Mouse (Mus musculus) granulocyte monocyte progenitor cell, adult 5-6 weeks (primary cell): ENCODE results near the gene Slc2a9. TPM values are rescaled to one million over a fixed set of nuclear protein-coding genes. Genes with fewer than 3 reads are reported as not detected.

Experiments used
- ATAC-seq: replicated peaks from 2 replicates; pipeline ENCODE4 v1.8.0; 2016; ENCODE audit warnings: mild to moderate bottlenecking, moderate TSS enrichment, inconsistent platforms; ENCODE audit not compliant: poor library complexity, severe bottlenecking
- total RNA-seq, 2 experiments: library from RNA; stranded (forward) in 1 of 2; stranded (reverse) in 1 of 2; fragments of 200-712, 200-1000 nt in 1 of 2; fragments of >200 nt in 1 of 2; fragmentation: Nextera tagmentation in 1 of 2; gene quantifications; 2 replicates each; pipeline ENCODE4 v1.2.3; 2014 to 2017

Gene Slc2a9
- total RNA-seq, 2 experiments from 2014 or later: 8.4 to 13.6 TPM

DNA sequence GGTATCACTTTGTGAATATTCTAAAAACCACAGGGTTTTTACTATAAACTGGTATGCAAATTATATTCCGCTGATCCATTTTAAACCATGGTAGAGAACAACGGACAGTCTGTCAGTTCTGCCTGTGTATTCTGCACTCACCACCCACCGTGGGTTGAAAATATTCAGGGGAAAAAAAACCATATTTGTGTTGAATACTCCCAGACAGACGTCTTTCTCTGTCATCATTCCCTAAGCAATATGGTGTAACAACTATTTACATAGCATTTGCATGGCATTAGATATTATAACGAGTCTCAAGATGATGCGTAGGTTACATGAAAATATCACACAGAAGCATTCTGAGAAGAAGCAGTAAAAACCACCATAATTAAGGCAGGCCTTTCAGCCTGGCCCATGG, 84.1 kb downstream of the Slc2a9 start:
- ATAC-seq: no peak

DNA sequence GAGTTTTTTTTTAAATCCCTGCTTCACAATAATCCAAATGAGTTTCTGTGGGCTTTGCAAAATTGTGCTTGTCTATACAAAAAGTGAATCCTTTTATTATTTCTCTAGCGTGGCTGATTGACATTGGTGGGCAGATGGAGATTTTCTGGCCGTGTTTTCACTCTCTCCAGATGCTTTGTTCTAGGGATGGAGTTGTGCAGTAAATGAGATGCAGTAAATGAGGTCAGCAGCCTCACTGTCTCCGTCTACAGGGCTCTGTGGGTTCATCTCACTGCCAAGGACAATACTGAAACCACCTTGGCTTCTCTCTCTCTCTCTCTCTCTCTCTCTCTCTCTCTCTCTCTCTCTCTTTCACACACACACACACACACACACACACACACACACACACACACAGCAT, 99.3 kb downstream of the Slc2a9 start:
- ATAC-seq: no peak

DNA sequence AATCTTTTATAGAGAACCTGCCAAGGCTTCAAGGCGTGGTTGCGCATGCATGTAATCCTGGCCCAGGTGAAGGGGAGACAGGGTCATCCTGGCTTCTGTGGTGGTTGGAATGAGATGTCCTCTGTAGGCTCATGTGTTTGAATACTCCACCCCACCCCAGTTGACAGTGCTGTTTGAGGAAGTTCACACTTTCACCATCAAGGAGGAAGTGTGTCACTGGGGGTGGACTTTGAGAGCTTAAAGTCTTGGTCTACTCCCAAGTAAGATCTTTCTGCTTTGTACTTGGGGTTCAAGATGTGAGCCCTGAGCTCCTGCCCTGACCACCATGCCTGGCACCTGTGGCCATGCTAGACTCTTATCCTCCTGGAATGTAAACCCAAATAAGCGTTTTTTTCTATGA, 100.7 kb downstream of the Slc2a9 start:
- ATAC-seq: peak; percentile 97

DNA sequence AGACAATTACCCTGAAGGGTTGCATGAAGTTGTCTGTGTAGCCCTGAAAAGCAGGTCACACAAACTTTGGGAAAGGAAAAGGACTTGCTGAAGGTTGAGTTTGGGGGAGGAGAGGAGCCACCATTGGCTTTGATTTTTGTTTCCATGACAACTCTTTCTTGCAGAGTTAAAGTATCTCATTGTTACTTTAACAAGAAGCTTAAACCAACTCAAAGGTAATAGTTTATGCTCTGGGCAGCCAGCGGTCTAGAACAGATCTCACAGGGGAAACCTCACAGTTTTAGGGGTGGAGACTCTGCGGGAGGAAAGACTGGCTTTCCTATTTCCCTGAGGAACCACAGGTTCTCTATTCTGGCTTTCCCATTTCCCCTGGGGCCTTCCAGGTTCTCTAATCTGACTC, 114.1 kb downstream of the Slc2a9 start:
- ATAC-seq: no peak

DNA sequence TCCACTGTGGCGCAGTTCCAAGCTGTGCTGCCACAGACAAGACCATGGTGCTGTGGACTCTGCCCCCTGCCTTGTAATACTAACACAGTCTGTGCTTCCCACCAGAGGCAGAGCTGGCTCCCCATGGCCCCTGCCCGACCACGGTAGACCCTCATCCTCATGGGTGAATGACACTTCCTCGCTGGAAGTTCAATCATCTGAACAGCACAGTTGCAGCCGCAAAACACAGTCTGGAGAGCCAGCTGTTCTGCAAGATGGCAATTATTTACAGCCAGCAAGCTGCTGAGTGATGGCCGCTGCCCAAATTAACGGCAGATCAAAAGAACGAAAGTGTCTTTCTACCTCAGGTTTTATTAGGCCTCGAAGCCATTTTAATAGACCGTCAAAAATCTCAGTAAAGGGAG, 114.5 kb downstream of the Slc2a9 start:
- no peak for ATAC-seq

DNA sequence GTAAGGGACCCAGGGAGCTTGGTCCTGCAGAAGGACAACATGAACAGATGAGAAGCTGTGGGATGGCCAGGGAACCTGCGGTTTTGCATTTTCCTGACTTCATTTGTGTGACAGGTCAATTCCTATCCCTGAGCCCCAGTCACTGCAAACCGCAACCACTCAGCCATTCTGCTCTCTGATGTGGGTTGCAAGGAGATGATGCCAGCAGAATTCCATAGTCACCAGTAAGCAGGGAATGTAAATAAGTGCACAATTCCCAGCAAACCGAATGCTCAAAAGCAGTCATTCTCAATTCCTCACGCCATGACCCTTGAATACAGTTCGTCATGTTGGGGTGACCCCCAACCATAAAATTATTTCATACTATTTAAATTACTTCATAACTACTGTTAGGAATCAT, 123.0 kb downstream of the Slc2a9 start:
- ATAC-seq: no peak

DNA sequence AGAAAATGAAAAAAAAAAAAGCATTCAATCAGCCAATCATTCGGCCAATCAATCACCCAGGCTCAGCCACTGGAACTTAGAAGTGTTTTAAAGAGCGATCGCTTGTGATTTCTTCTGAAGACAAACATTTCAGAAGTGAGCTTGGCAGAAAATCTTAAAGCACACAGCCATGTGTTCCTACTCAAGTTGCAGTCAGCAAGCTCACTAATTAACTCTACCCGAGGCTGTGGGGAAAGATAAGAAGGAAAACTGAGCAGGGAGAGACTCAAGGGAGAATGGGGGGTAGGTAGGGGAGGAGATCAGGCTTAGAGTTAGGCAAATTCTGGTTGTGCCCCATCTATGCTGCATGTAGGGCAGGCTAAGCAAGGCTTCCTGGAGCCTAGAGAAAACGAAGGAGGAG, 130.6 kb downstream of the Slc2a9 start:
- ATAC-seq: no peak

DNA sequence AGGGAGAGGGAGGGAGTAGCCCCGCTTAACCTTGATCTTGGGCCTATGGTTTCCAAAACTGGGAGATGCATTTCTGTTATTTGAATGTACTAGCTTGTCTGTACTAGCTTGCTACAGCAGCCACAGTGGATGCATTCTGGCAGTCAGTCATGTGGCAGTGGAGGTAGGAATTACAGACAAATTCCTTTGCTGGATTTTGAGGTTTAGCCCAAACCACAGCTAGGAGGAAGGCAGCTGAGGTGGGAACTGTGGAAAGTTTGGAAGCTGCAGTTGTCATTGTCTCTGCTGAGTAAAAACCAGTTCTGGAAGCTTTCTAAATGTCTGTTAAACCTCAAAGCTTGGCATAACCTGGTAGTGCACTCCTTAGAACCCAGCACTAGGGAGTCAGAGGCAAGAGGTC, 131.6 kb downstream of the Slc2a9 start:
- ATAC-seq: no peak

DNA sequence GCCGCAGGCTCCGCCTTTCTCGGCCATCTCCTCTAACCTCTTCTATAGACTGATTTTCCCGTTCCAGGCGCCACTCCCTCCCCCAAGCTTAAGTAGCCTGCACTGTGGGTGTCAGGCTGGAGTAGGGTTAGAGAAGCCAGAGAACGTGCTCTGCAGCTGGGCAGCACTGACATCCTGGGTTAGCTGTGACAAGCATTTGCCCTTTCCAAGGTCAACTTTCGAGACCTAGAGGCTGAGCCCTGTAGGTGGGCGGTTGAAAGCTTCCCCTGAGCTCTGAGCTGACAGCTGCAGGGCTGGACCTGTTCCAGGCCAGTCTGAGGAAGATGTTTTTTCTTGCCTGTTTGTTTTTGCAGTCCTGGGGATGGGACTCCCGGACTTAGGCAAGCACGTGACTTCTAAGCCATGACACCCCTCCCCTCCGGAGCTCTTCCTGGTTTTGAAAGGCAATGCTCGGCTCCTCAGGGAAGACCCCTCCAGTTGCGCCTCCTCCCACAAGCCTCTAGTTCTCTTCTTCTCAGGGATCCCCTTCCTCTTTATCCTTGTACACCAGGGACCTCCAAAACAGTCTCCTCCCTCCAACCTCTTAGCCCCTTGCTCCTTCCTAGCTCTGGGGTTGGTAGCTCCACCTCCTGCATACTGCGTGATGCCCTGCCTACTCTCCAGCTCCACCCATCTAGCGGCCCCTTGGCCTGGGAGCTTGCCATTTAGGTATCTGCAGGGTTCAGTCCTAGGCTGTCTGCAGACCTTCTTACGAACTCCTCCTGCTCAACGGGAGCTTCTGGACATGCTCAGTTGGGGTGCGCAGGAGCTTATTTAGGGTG, 136.1 kb downstream of the Slc2a9 start:
- peak; percentile 80 for ATAC-seq

DNA sequence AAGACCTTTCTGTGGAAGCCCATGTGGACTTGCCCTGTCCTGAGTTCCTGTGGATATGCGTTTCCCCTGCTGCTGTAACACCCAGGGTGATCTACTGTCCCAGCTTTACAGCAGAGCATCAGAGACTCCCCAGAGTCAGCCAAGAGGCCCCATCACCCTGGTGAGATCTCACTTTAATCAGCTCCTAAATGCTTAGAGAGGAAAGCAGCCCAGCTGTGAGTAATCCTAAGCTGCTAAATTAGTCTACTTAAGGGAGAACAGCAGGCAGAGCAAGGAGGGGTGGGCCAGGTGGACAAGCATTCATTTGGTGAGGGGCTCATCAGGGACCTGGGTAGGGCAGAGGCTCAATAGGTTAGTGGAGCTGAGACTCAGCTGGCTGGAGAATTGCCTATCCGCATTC, 137.4 kb downstream of the Slc2a9 start:
- no peak for ATAC-seq

DNA sequence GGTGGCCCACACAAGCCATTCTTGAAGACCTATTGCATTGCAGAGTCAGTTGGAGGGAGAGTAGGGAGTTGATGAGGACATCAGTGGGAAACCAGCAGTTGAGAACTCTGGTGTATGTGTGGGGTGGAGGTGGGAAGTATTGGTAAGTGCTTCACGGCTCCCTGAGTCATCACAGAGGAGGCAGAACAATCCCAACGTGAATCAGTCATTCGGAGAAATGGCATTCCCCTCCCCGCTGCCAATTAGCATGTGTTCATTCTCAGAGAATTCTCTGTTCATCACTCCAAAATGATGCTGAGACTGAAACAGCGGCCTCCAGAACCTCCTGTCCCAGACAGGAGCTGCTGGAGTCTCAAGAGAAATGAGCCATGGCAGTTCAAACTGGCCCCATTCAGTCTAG, 138.5 kb downstream of the Slc2a9 start:
- no peak for ATAC-seq

DNA sequence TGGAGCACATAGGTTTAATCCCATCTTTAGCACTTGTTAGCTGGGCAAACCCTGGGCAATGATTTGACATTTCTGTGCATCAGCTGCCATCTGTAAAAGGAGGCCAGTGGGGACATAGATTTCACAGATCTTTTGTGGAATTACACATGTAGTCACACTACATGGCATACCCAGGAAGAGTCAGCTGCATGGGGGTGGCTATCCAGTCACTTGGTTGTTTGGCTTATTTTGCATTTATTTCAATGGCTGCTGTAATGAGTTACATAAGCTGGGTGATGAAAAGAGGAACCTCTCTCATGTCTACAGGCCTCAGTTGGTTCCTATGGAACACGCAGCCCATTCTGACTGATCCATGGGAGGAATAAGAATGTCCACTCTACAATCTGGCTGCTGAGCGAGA, 143.2 kb downstream of the Slc2a9 start:
- ATAC-seq: no peak

DNA sequence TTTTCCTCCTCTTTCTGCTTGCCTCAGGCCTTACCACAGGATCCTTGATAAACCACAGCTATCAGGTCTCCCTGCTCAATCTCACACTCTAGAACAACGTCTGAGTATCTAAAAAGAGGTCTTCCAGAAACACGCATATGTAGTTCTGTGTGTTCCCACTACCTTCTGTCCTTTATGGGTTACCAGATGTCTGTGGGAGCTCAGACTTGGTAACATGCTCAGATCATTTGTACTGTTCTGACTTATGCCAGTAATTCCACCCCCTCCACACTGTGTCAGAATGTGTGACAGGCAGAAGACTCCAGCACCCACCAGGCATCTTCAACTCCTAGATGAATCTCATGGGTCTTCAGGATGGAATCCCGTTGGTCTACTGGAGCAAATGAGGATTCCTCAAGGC, 146.0 kb downstream of the Slc2a9 start:
- ATAC-seq: no peak

DNA sequence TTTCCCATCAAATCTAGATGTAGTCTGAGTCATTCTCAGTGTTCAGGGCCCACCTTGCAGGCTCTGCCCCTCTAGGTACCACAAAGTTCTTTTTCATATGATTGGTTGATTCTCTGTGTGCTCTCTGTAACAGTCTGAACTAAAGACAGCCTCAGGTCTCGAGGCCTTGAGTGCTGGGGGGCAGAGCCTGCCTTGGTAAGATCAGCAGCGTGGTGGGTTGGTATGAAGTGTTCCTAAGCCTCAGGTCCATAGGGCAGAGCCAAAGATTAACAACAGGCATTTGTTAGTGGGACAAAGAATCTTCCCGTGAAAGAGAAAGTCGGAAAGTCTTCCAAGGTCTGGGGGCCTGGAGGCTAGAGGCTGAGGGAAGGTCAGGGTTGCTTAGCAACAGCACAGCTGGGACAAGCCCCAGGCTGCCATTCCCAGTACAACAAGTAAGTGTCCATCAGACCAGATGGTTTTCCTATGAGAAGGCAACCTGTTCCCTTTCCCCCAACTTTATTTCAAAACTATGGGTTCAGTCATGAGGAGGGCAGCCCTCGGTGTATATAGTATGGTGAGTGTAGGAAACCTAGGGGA, 152.5 kb downstream of the Slc2a9 start:
- ATAC-seq: no peak

DNA sequence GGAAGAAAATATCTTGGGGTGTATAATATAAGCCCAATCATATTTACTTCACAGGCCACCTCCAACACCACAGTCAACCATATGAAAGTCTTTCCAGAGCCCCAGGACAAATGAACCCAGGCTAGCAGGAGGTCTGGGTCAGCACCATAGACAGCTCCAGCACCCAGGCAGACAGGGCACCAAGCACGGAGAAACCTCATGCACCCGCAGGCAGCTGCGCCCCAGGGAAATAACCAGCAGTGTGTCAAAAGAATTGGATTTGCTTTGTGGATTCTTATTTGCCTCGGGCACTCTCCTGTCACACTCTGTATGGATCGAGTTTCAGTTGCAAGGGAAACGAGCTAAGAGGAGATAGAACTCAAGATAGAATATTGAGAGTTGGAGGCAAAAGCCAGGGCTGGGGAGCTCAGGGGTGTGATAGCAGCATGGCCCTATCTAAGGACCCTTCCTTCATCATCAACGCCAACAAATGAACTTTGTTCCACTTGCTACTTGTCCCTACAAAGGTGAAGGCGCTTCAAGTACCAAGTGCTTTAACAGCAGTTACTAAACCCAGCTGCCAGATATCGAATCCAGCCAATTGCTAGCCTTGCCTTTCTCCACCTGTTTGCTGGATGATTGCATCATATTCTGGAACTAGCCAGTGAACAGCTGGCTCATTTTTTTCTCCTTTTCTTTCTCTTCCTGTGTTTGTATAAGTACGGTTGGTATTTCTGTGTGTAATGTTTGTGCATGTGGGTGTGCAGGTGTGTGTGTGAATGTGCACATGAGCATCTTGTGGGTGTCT, 156.1 kb downstream of the Slc2a9 start:
- peak; percentile 42; the same call in 1 of the 2 replicates for ATAC-seq

DNA sequence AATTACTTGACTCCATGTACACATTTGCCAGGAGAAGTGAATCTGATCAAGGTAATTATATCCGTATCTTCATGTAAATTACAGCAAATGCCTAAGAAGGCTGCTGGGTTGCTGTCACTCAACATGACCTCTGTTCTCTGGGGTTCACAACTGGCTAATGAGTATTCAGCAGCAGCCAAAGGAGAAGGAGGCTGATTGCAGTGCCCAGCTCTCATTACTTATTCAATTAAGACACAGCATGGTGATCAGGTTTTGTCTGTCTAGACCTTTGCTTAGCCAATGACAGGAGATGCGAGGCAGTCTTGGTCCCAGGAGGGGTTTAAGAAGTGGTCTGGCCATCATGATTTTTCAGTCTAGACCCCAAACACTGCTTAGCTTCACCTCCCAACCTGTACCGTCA, 159.8 kb downstream of the Slc2a9 start:
- no peak for ATAC-seq

DNA sequence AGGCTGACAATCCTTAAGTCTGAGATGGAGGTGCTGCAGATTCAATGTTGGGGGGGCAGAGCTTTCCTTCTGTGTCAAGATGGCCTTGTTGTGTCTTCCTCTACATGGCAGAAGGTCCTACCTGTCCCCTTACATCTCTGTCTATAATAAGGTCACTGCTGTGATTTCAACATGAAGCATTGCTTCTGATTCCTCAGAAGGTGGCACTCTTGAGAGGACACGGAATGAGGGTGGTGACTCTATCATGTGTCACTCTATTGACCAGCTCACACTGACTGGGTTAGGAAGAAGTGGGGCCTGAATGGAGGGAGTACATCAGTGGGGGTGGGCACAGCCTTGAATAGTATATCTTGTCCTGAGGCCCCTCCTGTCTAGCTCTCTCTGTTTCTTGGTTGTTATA, 168.4 kb downstream of the Slc2a9 start:
- no peak for ATAC-seq

DNA sequence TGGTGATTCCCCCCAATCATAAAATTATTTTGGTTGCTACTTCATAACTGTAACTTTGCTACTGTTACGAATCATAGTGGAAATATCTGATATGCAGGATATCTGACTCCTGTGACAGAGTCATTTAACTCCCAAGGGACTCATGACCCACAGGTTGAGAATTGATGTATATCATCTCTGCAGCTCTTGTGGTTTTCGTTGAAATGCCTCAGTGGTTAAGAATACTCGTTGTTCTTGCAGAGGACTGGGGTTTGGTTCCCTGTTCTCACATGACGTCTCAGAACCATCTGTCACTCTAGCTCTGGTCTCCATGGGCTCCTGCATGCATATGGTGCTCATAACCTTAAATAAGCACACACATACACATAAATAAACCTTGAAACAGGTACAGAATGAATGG, 169.6 kb downstream of the Slc2a9 start:
- no peak for ATAC-seq

DNA sequence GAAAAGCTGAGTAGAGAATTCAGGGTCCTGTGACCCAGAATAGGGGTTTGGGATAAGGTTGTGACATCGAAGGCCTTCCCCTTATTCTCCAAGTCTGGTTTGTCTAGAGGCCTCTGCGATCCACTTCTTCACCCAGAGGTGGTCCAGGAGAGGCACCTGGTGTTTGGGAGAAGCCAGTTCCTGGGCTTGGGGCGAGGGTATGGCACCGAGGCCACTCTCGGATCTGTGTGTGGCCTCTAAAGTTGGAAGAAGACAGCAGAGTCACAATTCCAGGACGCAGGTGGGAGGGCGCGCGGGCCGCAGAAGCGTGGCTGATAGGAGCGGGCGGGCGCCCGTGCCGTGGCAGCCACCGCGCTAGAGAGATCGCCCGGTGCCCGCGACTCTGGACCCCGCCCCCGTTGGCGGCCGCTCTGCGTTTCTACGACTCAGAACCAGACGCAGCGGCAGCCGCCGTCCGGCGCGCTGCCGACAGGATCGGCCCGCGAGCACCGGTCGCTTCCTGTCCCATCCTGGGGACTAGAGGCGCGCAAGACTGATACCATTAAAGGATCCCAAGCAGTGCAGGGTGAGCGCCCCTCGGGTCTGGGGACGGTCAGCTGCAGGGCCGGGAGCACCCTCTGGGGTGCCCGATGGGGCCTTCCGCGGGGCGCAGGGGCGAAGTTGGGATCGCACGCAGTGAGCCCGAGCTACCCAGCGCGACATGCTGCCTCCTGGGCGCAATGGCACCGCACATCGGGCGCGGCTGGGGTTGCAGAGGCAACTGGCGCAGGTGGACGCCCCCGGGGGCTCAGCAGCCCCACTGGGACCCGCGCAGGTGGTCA, 183.8 kb downstream of the Slc2a9 start, which contains the start of gene Drd5:
TSS of gene Drd5 (plus strand) at position 402 of the 821 bp plus-strand sequence.
- ATAC-seq: peak; percentile 53

DNA sequence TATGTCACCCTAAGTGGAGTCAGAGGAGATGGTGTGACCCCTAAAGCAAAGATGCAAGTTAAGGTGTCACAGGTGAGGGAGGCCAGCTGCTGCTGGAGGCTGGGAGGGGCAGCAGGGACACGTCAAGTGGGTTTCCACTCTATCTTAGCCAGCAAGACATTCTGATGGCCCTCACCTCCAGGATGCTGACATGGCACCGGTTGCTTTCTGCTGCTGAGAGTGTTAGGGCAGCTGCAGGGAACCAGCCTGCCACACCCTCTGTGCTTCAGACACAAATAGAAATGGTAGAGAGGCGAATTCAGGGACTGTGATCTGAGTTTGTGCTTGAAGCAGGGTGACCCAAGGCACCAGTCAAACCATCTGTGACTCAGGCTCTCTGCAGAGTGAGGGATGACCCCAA, 193.1 kb downstream of the Slc2a9 start:
- ATAC-seq: no peak
